Mouse (Mus musculus) intestine, embryonic 16.5 days (tissue): ENCODE results near the gene Gm17018. TPM values are rescaled to one million over a fixed set of nuclear protein-coding genes. Genes with fewer than 3 reads are reported as not detected.

Experiments
- ATAC-seq: fragments of 200-750 bp; cut with Nextera tagmentation; 2 replicates; pipeline ENCODE4 v1.8.0; 2017; ENCODE audit warnings: moderate TSS enrichment, moderate library complexity
- H3K27ac ChIP-seq: fragments of 300-500 bp; sonication (generic); 2 replicates; pipeline ENCODE4 v1.5.1; 2014; ENCODE audit warnings: mild to moderate bottlenecking, low read length
- H3K27me3 ChIP-seq: fragments of 300-500 bp; sonication (generic); replicated peaks from 2 replicates; pipeline ENCODE4 v1.6.1; 2014; ENCODE audit warnings: low read length, control low read depth, mixed read lengths; ENCODE audit not compliant: control insufficient read depth, insufficient read depth
- H3K36me3 ChIP-seq: fragments of 300-500 bp; sonication (generic); 2 replicates; pipeline ENCODE4 v1.6.1; 2014; ENCODE audit warnings: low read length, control low read depth; ENCODE audit not compliant: control insufficient read depth, insufficient read depth
- H3K4me1 ChIP-seq: fragments of 300-500 bp; sonication (generic); 2 replicates; pipeline ENCODE4 v1.6.1; 2014; ENCODE audit warnings: low read length, control low read depth, mixed read lengths; ENCODE audit not compliant: control insufficient read depth, insufficient read depth
- H3K4me2 ChIP-seq: fragments of 300-500 bp; sonication (generic); 2 replicates; pipeline ENCODE4 v1.6.1; 2014; ENCODE audit warnings: low read depth, low read length, control low read depth
- H3K4me3 ChIP-seq: fragments of 300-500 bp; sonication (generic); 2 replicates; pipeline ENCODE4 v1.5.1; 2014; ENCODE audit warnings: mild to moderate bottlenecking, low read length
- H3K9ac ChIP-seq: fragments of 300-500 bp; sonication (generic); 2 replicates; pipeline ENCODE4 v1.6.1; 2014; ENCODE audit warnings: low read depth, low read length
- H3K9me3 ChIP-seq: fragments of 300-500 bp; sonication (generic); 2 replicates; pipeline ENCODE4 v1.6.1; 2016; ENCODE audit warnings: low read length, control low read depth; ENCODE audit not compliant: control insufficient read depth
- WGBS: fragments of 180-500 bp; shearing (Covaris S2); extraction: QIAGEN DNeasy Blood & Tissue Kit; methylation state at CpG from one replicate; pipeline ENCODE4 v1.1.7; 2014; 5-methylcytosine and 5-hydroxymethylcytosine counted together
- polyA plus RNA-seq: library from polyadenylated mRNA; unstranded; fragments of >200 nt; fragmentation: Nextera tagmentation; extraction: Ambion mirVana; gene quantifications from 2 replicates; pipeline ENCODE4 v1.2.1, GENCODE M21; 2015

The Gm17018 gene
- polyA plus RNA-seq, 1 experiment from 2014 or later: 34.6 TPM

GRCm38 (mm10) chr19:45594079-45594478 lies 33.7 kb downstream of the Gm17018 start:
- Histone ChIP-seq H3K36me3 (no peaks in the 10 kb centered on the region), H3K4me1 (peaks cover 6% of the 10 kb centered on the region), H3K27ac (no peak overlapping the region), H3K27me3 (no peaks in the 10 kb centered on the region), H3K9ac (no peak overlapping the region), H3K4me3 (no peak overlapping the region), H3K9me3 (no peaks in the 10 kb centered on the region), H3K4me2 (no peak overlapping the region)
- ATAC-seq: no peak
- WGBS: 94% methylated on average over 7 of the region's 7 CpGs

- Histone ChIP-seq H3K4me3 (no peak overlapping the region), H3K27ac (no peak overlapping the region), H3K36me3 (no peaks in the 10 kb centered on the region), H3K27me3 (no peaks in the 10 kb centered on the region), H3K4me1 (peaks cover 6% of the 10 kb centered on the region), H3K4me2 (no peak overlapping the region), H3K9me3 (no peaks in the 10 kb centered on the region), H3K9ac (no peak overlapping the region)
- no peak for ATAC-seq
- 86% methylated on average over 6 of the region's 6 CpGs for WGBS
Observed at GRCm38 (mm10) chr19:45595481-45595880, 35.1 kb downstream of the Gm17018 start.

- Histone ChIP-seq H3K4me3 (no peak overlapping the region), H3K9me3 (no peaks in the 10 kb centered on the region), H3K27me3 (no peaks in the 10 kb centered on the region), H3K9ac (no peak overlapping the region), H3K36me3 (no peaks in the 10 kb centered on the region), H3K4me1 (peaks cover 6% of the 10 kb centered on the region), H3K27ac (no peak overlapping the region), H3K4me2 (no peak overlapping the region)
- ATAC-seq: no peak
- 62% methylated on average over 7 of the region's 7 CpGs for WGBS
Observed at GRCm38 (mm10) chr19:45596019-45596418, 35.6 kb downstream of the Gm17018 start.

- no peak for ATAC-seq
- H3K9me3 ChIP-seq: no peaks in the 10 kb centered on the region
- H3K27ac ChIP-seq: no peak overlapping the region
- no peaks in the 10 kb centered on the region for H3K36me3 ChIP-seq
- no peak overlapping the region for H3K4me2 ChIP-seq
- WGBS: 80% methylated on average over 6 of the region's 6 CpGs
- H3K4me3 ChIP-seq: no peak overlapping the region
- H3K4me1 ChIP-seq: peaks cover 5% of the 10 kb centered on the region
- H3K9ac ChIP-seq: no peak overlapping the region
- no peaks in the 10 kb centered on the region for H3K27me3 ChIP-seq
Observed at GRCm38 (mm10) chr19:45596434-45596833, 36.0 kb downstream of the Gm17018 start.

- Histone ChIP-seq H3K9ac (no peak overlapping the region), H3K4me3 (no peak overlapping the region), H3K4me1 (no peaks in the 10 kb centered on the region; the same call in 1 of the 2 replicates), H3K9me3 (no peaks in the 10 kb centered on the region), H3K36me3 (no peaks in the 10 kb centered on the region), H3K4me2 (no peak overlapping the region), H3K27ac (no peak overlapping the region), H3K27me3 (no peaks in the 10 kb centered on the region)
- 82% methylated on average over 4 of the region's 4 CpGs for WGBS
- ATAC-seq: no peak
Observed at GRCm38 (mm10) chr19:45597106-45597505, 36.7 kb downstream of the Gm17018 start.

GRCm38 (mm10) chr19:45602606-45603005 lies 42.2 kb downstream of the Gm17018 start:
- Histone ChIP-seq H3K27me3 (no peaks in the 10 kb centered on the region), H3K4me3 (no peak overlapping the region), H3K27ac (no peak overlapping the region), H3K36me3 (no peaks in the 10 kb centered on the region), H3K9ac (no peak overlapping the region), H3K9me3 (no peaks in the 10 kb centered on the region), H3K4me1 (no peaks in the 10 kb centered on the region), H3K4me2 (no peak overlapping the region)
- ATAC-seq: no peak
- 80% methylated on average over 5 of the region's 5 CpGs for WGBS

GRCm38 (mm10) chr19:45606701-45607100 lies 46.3 kb downstream of the Gm17018 start:
- Histone ChIP-seq H3K27ac (no peak overlapping the region), H3K4me3 (no peak overlapping the region), H3K27me3 (no peaks in the 10 kb centered on the region), H3K4me2 (no peak overlapping the region), H3K36me3 (no peaks in the 10 kb centered on the region), H3K4me1 (no peaks in the 10 kb centered on the region), H3K9ac (no peak overlapping the region), H3K9me3 (no peaks in the 10 kb centered on the region)
- no peak for ATAC-seq
- WGBS: 84% methylated on average over 4 of the region's 4 CpGs

GRCm38 (mm10) chr19:45607479-45607878 lies 47.1 kb downstream of the Gm17018 start:
- 43% methylated on average over 7 of the region's 7 CpGs for WGBS
- Histone ChIP-seq H3K27ac (no peak overlapping the region), H3K9ac (no peak overlapping the region), H3K36me3 (no peaks in the 10 kb centered on the region), H3K27me3 (no peaks in the 10 kb centered on the region), H3K9me3 (no peaks in the 10 kb centered on the region), H3K4me2 (no peak overlapping the region), H3K4me1 (no peaks in the 10 kb centered on the region), H3K4me3 (no peak overlapping the region)
- ATAC-seq: no peak

- WGBS: 87% methylated on average over 13 of the region's 13 CpGs
- Histone ChIP-seq H3K27me3 (no peaks in the 10 kb centered on the region), H3K9ac (no peak overlapping the region), H3K9me3 (no peaks in the 10 kb centered on the region), H3K27ac (no peak overlapping the region), H3K4me1 (no peaks in the 10 kb centered on the region), H3K4me2 (no peak overlapping the region), H3K4me3 (no peak overlapping the region), H3K36me3 (no peaks in the 10 kb centered on the region)
- ATAC-seq: no peak
Observed at GRCm38 (mm10) chr19:45608648-45609339, 48.4 kb downstream of the Gm17018 start.

GRCm38 (mm10) chr19:45610823-45611222 lies 50.4 kb downstream of the Gm17018 start:
- H3K27ac ChIP-seq: no peak overlapping the region
- H3K4me1 ChIP-seq: no peaks in the 10 kb centered on the region; the same call in 1 of the 2 replicates
- no peak for ATAC-seq
- no peaks in the 10 kb centered on the region for H3K27me3 ChIP-seq
- no peaks in the 10 kb centered on the region for H3K9me3 ChIP-seq
- 82% methylated on average over 5 of the region's 5 CpGs for WGBS
- H3K4me3 ChIP-seq: no peak overlapping the region
- no peak overlapping the region for H3K9ac ChIP-seq
- no peak overlapping the region for H3K4me2 ChIP-seq
- no peaks in the 10 kb centered on the region for H3K36me3 ChIP-seq
